Mouse (Mus musculus) embryonic fibroblast, embryonic 13.5 days (primary cell): ENCODE measurements around the gene Cdh23.

Source experiments
- CTCF ChIP-seq: IDR thresholded peaks from 2 replicates; pipeline ENCODE4 v1.5.1; 2011; ENCODE audit warnings: mild to moderate bottlenecking, control low read depth, low read length, moderate library complexity, borderline replicate concordance; ENCODE audit not compliant: insufficient read depth
- POLR2A ChIP-seq: IDR thresholded peaks from 2 replicates; pipeline ENCODE4 v1.6.1; 2011; ENCODE audit warnings: low read depth, mild to moderate bottlenecking, control low read depth, low read length, moderate library complexity

DNA sequence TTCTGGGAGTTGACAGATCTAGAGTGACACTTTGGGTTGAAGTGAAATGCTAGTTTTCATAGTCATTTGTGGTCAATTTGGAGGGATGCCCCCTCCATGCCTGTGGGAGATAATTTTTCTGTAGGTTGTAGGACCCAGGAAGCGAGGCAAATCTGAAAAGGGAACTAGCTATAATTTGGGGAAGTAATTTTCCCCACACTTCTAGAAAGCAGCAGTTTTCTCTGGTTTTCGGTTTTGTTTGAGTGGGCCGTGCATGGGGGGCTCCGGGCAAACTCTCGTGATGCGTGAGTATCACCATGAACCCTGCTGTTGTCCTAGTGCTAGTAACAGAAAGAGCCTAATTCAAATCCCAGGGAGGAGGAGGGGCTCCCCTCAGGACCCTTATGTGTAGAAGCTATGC, 412.0 kb downstream of the Cdh23 start:
- TF ChIP-seq CTCF: no peak
- TF ChIP-seq POLR2A: no peak
